Mouse (Mus musculus): ENCODE measurements around the gene Tmprss11f.
"Not testable (repeated sequence)": the region's sequence is repeated elsewhere in the genome, so short reads cannot be mapped to it uniquely, and the experiment has no call there.

Tmprss11f gene

GRCm38 (mm10) chr5:86632324-86632723, at the start of gene Tmprss11f:
Gene Tmprss11f, minus strand, starts transcription at chr5:86632424.
- DNase-seq = no peak

GRCm38 (mm10) chr5:86676262-86676661, 44.0 kb upstream of the Tmprss11f start, which contains the start of gene Tmprss11b:
Gene Tmprss11b, minus strand, starts transcription at chr5:86676362.
- no peak for DNase-seq

- DNase-seq = peak; percentile 23
Observed at GRCm38 (mm10) chr5:86649185-86649584, 17.0 kb upstream of the Tmprss11f start.

- no peak for DNase-seq
Observed at GRCm38 (mm10) chr5:86640795-86641194, 8.6 kb upstream of the Tmprss11f start.

GRCm38 (mm10) chr5:86630700-86631099, 1.5 kb downstream of the Tmprss11f start:
- DNase-seq = no peak

- DNase-seq = no peak
Observed at GRCm38 (mm10) chr5:86621778-86622177, 10.4 kb downstream of the Tmprss11f start.

GRCm38 (mm10) chr5:86585896-86586295, 46.3 kb downstream of the Tmprss11f start:
- no peak for DNase-seq

- no peak for DNase-seq
Observed at GRCm38 (mm10) chr5:86582618-86583017, 49.6 kb downstream of the Tmprss11f start.

GRCm38 (mm10) chr5:86581998-86582397, 50.2 kb downstream of the Tmprss11f start:
- no peak for DNase-seq

GRCm38 (mm10) chr5:86578761-86579160, 53.5 kb downstream of the Tmprss11f start:
- DNase-seq = not testable (repeated sequence)

GRCm38 (mm10) chr5:86546693-86547092, 85.5 kb downstream of the Tmprss11f start:
- DNase-seq = no peak

GRCm38 (mm10) chr5:86540601-86541000, 91.6 kb downstream of the Tmprss11f start:
- DNase-seq = no peak

GRCm38 (mm10) chr5:86528725-86529124, 103.5 kb downstream of the Tmprss11f start:
- DNase-seq = peak; percentile 8

- DNase-seq = no peak
Observed at GRCm38 (mm10) chr5:86518500-86518899, 113.7 kb downstream of the Tmprss11f start, which contains the start of gene Tmprss11g. Gene Tmprss11g, minus strand, starts transcription at chr5:86518600.

- no peak for DNase-seq
Observed at GRCm38 (mm10) chr5:86511538-86511937, 120.7 kb downstream of the Tmprss11f start.

GRCm38 (mm10) chr5:86493453-86493852, 138.8 kb downstream of the Tmprss11f start:
- DNase-seq = no peak

- no peak for DNase-seq
Observed at GRCm38 (mm10) chr5:86482562-86482961, 149.7 kb downstream of the Tmprss11f start.

GRCm38 (mm10) chr5:86482031-86482430, 150.2 kb downstream of the Tmprss11f start:
- DNase-seq = no peak

- DNase-seq = no peak
Observed at GRCm38 (mm10) chr5:86473859-86474258, 158.4 kb downstream of the Tmprss11f start.

Data from layer of hippocampus, adult 9-11 months (tissue).